Mouse (Mus musculus): Measurements from ENCODE around the gene Apol9b.

Gene Apol9b

DNA sequence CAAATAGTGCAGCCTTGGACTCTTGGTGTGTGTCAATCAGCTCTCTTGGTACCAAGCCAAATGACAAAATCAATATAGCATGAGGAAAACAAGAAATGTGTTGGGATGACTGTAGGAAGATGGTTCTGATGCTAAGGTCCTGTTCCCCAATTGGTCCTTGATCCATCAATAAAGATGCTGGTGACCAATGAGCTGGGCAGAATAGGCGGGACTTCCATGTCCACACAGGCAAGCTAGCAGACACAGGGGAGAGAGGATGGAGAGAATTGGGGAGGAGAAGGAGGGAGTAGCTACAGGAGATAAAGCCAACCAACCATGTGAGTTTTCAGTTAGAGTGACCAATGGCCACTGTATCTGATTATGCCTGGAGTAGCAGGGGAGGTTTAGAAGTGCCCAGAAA is 17.5 kb downstream of the Apol9b start:
- DNase-seq (ENCODE audit: low spot score) = peak; percentile 61

DNA sequence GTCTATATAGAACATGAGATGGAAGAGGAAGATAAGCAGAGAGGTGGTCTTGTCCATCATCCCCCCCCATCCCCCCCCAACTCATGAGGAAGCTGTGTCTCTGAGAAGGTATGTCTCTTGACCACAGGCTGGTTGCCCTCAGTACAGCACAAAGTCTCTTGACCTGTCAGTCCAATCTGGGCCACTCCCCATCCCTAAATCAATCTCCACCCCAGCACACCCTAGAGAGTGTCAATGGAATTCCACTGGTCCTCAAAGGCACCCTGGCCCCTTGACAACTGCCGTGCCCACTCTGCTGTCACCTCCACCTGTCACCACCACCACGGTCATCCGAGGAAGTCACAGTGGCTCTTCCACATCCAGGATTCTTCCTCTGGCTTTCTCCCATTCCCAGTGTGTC is 19.6 kb downstream of the Apol9b start:
- DNase-seq (ENCODE audit: low spot score) = no peak

DNA sequence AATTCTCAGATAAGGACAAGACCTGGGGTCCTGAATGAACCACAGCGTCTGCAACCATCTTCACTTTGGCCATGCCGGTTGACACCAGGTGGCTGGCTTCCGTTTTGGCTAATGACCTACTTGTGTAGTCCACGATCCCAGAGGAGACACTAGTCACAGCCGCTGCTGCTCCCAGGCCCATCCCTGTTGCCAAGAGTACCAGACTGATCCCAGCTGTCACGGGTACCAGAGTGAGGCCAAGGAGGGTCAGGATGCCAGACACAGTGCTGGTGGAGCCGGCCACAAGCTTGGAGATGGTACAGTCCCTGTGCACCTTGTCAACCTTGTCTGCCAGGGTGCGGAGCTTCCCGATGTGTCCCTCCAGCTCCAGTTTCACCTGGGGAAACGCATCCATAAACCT is 20.9 kb downstream of the Apol9b start:
- DNase-seq (ENCODE audit: low spot score) = no peak

DNA sequence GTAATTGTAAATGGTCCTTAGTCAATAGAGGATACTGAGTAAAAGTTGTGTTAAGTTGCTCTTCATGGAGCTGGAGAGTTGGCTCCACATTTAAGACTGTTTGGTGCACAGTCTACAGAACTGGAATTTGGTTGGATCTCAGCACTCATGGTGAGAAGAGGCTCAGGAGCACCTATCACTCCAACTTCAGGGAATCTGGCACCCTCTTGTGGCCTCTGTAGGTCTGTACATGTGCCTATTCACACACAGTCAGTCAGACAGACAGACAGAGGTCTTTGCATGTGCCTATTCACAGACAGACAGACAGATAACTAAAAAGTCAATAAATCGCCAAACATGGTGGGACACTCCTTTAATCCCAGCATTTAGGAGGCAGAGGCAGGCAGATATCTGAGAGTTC is 21.6 kb downstream of the Apol9b start:
- peak; percentile 70 for DNase-seq (ENCODE audit: low spot score)

DNA sequence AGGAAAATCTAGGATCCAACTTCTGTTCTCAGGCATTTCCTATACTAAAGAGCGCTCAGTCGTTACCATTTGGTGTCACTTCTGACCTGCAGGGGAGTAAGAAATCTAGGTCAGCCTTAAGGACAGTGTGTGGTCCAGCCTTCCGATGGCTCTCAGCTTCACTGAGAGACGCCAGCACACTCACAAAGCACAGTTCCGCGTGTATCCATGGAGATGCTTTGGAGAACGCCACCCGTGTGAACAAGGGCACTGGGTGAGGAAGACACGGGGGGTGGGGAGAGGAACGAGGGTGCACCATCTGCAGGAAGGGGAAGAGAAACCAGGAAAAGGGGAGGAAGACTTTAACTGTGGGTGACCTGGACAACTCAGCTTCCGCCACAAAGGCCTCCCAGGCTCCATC is 23.6 kb downstream of the Apol9b start:
- DNase-seq (ENCODE audit: low spot score) = no peak

DNA sequence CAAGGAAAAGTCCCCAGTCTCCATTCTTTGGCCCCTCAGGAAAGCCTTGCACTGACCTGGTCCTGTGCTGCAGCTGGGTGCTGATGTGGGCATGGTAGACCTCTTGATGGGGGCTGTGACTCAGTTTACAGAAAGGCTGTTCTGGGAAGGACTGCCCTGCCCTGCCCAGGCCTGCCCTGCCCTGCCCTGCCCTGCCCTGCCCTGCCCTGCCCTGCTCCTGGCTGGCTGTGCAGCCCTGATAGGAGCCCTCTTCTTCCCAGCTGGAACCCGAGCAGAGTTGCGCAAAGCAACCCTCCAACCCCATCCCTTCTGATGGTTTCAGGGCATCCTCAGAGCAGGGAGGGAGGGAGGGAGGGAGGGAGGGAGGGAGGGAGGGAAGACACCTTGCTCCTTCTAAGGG is 26.3 kb downstream of the Apol9b start:
- no peak for DNase-seq (ENCODE audit: low spot score)

DNA sequence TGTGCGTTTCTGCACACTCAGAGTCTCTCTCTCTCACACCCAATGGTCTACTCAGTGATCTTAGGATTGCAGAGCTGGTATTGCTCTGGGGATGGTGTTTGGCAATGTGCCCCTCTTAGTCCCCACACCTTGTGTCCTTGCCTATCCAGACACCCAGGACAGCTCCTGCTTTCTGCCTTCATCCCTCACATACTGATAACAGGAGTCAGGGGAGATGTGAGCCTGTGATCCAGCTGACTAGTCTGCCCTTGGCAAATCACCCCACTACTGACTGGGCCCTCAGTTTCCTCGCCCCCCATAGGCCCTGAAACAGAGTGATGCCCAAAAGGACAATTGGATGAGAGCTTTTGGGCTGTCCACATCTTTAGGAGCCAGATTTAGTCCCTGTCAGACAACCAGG is 27.2 kb downstream of the Apol9b start:
- no peak for DNase-seq (ENCODE audit: low spot score)

DNA sequence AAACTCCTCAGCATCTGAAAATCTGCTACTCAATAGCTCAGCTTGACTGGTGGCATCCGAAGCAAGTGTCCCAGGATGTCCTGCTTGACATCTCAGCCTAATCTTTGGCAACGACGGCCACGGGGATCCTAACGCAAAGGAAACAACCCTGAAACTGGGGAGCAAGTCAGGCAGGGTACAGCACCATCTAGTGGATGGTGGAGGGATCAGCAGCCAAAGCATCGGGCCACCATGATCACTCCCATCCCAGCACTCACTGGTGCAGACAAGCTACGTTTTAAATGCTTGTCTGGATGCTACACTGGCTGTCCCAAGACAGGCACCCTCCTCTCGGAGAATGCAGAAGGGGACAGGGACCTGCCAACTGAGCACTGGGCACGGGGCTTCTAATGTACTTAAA is 28.0 kb downstream of the Apol9b start, which contains the start of gene Apol8:
Gene Apol8, minus strand, starts transcription at position 156 of the 400 bp plus-strand sequence.
- DNase-seq (ENCODE audit: low spot score) = peak; percentile 79

DNA sequence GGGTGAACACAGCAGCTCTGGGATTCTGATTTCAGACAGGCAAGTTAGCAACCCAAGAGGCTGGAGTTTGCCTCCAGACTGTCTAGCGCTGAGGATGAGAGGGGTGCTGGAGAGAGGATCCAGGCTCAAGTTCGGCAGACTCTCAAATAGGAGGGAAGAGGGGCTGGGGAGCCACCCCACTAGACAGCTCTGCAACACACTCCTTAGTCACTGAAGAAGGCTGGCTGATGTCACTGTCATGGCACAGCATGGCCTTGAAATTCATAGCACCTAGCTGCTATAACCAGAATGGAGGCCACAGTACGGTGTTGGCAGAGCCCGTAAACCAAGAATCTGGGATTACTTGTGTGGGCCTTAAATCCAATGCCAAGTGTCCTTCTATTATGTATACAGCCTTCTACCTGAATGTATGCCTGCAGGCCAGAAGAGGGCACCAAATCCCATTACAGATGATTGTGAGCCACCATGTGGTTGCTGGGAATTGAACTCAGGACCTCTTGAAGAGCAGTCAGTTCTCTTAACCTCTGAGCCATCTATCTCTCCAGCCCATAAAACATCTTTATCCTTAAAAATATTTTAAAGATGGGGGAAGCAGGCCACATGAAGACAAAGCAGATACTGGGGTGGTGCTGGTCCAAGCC is 28.9 kb downstream of the Apol9b start:
- no peak for DNase-seq (ENCODE audit: low spot score)

DNA sequence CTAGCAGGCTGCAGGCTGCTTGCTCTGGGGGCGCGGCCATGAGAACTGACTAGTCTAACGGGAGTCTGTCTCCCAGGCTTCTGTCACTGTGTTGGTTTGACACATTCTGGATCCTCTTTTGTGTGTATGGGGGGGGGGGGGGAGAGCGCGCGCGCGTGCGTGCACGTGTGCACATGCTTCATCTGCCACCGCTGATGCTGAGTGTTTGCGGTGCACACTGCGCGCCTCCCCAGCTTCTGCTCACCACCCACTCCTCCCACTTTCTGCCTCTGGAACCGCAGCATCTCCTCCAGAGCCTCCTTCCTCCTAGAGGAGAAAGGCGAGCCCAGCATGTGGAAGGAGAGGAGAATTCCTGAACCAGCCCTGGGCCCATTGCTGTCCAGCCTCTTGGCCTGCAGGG is 31.2 kb downstream of the Apol9b start:
- no peak for DNase-seq (ENCODE audit: low spot score)

DNA sequence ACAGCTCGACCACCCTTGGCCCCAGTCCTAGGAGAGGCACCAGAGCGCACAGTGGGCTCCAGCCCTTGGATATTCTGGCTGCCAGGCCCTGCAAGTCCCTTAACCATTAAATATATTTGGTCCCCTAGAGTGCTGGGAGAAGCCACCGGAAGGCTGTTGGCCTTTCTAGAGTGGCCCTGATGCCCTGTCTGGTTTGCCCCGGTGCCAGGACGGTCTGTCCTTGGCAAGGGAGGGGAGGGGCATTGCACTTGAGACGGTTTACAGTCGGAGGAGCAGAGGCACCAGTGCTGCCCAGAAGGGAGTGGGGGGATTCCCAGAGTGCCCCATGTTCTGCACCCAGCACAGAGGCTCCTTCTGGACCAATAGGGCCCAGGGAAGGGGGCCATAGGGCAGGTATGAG is 32.2 kb downstream of the Apol9b start:
- no peak for DNase-seq (ENCODE audit: low spot score)

DNA sequence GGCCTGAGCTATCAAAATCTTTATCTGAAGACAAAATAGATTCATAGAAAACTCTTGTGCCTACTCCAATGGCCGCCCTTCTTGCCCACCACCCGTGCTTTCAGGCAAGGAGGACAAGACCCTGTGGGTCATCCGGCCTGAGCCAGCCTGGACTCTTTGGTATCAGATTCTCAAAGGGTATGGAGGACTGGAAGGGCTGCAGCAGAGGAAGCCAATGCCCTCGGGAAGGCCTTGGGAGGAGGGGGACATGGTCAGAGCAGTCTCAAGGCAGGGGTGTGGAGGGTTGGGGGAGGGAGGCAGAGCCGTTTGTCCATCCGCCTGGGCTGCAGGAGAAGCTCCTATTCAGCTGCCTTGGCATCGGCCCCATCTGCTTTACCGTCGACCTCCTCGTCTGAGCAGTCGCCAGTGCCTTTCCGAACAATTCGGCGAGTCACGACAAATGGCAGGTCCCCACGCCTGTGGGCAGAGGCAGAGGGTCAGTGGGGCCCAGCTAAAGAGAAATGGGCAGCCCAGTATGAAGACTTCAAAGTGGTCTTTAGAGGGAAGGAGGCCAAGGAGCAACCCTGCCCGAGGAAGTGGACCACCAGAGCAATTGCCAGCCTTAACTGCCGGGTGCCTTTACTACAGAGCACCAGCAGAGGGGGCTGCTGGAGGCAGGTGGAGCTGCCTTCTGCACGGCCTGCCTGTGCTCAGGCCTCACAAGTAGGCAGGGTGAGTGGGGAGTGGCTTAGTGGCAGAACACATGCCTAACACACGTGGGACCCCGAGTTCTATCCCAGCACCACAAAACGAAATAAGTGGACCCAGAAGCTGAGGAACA is 32.9 kb downstream of the Apol9b start:
- peak; percentile 76 for DNase-seq (ENCODE audit: low spot score)

DNA sequence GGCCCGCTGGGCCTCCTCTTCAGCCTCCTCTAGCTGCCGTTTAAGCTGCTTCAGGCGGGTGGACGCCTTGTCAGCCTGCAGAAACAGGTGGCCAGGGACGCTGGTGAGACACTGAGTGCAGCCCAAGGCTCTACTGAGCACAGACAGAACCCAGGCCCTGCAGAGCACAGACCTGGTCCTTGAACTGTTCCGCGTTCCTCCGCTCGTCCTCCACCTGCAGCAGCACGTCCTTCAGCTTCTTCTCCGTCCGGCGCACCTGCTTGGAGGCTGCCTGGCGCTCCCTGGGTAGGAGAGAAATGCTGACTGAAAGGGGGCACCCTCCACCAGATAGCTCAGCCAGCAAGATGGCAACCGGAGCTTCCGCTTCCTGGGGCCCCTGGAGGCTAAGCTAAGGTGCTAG is 34.2 kb downstream of the Apol9b start:
- no peak for DNase-seq (ENCODE audit: low spot score)

DNA sequence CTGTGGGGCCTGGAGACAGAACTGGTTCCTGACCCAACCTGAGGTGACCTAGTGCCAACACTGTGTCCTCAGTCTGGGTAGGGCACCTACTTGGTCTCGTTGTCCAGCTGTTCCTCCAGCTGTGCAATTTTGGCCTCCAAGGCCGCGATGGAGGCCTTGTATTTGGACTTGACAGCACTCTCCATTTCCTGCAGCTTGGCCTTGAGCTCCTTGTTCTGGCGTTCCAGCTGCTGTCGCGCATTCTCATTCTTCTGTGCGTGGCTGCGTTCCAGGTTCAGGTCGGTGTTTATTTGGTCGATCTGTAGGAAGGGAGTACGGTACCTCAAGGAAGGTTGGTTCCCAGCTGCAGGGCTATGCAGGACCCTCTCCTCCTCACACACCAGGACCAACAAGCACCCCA is 34.9 kb downstream of the Apol9b start:
- DNase-seq (ENCODE audit: low spot score) = no peak

DNA sequence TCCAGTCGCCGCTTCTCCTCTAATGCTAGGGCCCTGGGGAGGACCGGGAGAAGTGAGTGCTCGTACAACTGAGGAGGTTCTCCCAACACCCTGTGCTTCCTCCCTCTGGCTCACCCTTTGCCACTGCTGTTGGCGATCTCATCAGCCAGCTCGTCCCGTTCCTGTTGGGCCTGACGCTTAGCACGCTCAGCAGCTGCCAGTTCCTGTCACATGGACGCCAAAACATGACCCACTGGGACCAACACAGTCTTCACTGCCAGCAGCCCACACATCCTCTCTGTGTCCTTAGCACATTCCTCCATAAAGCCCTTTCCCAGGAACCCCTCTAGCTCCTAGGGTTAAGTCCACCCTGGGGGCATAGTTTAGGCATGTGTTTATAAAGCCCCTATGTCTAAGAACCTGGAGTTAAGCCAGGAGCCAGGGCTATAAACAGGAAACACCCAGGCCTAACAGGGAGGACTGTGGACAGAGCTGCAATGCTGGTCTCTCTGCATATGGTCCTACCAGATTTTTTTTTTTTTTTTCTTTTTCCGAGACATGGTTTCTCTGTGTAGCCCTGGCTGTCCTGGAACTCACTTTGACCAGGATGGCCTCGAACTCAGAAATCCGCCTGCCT is 35.7 kb downstream of the Apol9b start:
- peak; percentile 40 for DNase-seq (ENCODE audit: low spot score)

DNA sequence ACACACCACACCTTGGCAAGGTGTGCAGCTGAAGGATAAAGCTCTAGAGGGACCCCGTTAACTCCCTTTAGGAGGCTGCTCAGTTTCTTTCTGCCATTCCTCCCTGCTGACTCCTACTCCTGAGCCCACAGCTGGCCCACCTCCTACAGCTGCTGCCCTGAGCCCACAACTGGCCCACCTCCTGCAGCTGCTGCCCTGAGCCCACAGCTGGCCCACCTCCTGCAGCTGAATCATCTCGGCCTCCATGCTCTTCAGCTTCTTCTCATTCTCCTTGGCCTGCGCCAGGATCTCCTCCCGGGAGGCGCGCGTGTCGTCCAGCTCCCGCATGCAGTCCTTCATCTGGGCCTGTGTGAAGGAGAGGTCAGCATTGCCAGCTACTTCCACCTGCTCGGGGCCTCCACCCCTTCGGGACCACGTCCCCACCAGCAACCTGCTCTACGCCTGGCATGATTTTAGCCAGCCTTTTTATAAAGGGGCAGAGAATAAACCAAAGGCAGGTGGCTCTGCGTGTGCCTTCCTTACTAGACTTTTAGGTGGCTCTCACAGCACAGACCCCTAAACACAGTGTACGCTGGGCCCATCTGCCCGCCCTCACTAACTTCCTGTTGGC is 36.8 kb downstream of the Apol9b start:
- no peak for DNase-seq (ENCODE audit: low spot score)

DNA sequence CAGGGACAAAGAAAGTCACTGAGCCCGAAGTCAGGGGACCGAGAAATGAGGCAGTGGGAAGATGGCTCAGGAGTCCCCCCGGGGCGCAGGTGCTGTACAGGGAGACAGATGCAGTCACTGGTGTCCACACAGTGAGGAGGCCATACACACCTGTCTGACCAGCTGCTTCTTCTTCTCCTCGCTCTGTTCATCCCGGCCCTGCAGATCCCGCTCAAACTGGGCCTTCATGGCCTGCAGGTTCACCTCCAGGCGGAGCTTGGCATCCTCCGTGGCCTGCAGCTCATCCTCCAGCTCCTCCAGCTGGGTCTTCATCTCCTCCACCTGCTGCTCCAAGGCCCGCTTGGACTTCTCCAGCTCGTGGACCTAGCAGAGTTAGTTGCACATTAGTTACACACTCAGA is 38.1 kb downstream of the Apol9b start:
- DNase-seq (ENCODE audit: low spot score) = no peak

DNA sequence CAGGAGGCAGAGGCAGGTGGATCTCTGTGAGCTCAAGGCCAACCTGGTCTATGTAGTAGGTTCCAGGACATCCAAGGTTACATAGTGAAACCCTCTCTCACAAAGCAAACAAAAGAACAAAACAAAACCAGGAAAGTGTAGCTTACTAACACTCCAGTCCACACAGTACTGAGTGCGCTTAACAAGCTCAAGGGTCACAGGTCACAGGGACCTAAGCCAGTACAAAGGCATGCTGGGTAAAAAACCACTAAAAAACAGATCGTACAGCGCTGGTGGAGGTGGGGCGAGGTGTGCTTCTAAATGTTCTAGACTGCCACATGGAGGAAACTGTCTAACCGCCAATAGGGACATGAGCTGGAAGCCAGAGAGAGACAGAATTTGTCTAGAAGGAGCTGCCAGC is 41.5 kb downstream of the Apol9b start:
- no peak for DNase-seq (ENCODE audit: low spot score)

DNA sequence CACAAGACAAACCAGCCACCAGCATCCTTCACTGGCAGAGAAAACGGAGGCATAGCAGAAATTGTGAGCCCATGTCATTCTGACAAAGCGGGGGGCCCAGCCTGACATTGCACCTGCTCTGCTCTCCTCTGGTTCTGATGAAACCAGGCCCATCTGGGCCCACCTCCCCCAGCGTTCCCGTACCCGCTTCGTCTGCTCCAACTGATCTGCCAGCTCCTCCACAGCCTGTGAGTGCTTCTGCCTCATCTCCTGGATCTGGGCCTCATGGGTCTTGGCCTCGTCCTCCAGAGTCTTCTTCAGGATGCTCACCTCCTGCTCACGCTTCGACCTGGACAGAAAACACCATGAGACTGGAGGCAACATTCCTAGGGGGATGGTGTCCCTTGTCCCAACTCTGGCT is 42.1 kb downstream of the Apol9b start:
- no peak for DNase-seq (ENCODE audit: low spot score)

DNA sequence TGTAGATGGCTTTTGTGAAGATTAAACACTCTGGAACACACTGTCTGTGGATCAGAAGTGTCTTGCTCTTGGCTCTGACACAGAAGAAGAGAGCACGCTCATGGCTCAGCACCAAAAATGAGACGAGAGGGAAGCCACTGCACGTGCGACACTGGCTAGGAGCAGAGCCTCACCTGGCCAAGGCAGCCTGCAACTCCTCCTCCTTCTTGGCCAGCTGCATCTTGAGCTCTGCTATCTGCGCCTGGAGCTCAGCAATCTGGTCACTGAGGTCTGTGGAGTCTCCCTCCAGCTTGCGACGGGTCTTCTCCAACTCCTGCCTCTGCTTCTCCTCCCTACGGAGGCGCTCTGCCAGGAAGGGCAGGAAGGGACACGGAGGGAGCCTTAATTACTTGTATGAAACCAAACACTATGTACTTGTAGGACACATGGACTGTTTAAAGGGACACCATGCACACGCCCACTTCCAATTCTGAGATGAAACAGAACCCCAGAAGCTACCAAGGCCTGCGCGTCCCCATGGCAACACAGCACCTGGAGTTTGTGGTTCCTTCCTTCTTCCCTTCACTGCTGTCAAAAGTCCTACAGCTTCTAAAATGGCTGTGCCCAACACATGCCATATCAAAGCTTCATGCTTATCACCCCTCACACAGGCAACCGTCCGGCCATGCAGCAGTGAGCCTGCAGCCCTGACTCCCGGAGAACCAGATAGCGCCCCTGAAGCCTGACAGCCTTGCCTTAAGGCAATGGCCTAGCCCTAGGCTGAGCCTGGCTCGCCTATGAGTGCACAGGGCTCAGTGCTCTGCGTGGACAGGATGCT is 44.5 kb downstream of the Apol9b start:
- peak; percentile 84 for DNase-seq (ENCODE audit: low spot score)

DNA sequence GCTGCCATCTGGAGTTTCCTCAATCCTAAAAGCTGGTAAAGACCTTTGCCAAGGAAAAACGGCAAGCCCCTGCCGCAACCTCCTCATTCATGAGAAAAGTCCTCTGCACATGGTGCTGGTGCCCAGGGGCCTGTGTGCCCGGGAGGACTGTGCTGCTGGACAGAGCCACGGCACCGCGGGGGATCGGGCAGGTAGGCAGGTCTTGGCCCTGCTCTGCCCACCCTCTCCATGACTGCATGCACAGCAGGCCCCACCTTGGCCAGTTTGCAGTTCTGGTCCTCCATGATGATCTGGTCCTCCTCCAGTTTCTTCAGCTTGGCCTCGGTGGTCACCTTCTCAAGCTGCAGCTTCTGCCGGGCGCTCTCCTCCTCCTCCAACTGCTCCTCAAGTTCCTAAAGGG is 45.5 kb downstream of the Apol9b start:
- DNase-seq (ENCODE audit: low spot score) = no peak
